Mouse (Mus musculus) lung, embryonic 16.5 days (tissue): ENCODE data around the gene Rbm47. TPM values are rescaled to one million over a fixed set of nuclear protein-coding genes. Genes with fewer than 3 reads are reported as not detected.

Experiments
- ATAC-seq: fragments of 200-750 bp; cut with Nextera tagmentation; 2 replicates; pipeline ENCODE4 v1.8.0; 2017; ENCODE audit warnings: low read depth, mild to moderate bottlenecking, moderate library complexity
- H3K27ac ChIP-seq: fragments of 300-500 bp; sonication (generic); 2 replicates; pipeline ENCODE4 v1.5.1; 2014; ENCODE audit warnings: mild to moderate bottlenecking, control low read depth, low read length
- H3K27me3 ChIP-seq: fragments of 300-500 bp; sonication (generic); 2 replicates; pipeline ENCODE4 v1.6.1; 2014; ENCODE audit warnings: low read depth, low read length, mixed read lengths; ENCODE audit not compliant: control insufficient read depth, insufficient read depth
- H3K36me3 ChIP-seq: fragments of 300-500 bp; sonication (generic); 2 replicates; pipeline ENCODE4 v1.6.1; 2014; ENCODE audit warnings: low read length; ENCODE audit not compliant: control insufficient read depth, insufficient read depth
- H3K4me1 ChIP-seq: fragments of 300-500 bp; sonication (generic); replicated peaks from 2 replicates; pipeline ENCODE4 v1.6.1; 2014; ENCODE audit warnings: low read length, mixed read lengths; ENCODE audit not compliant: control insufficient read depth, insufficient read depth
- H3K4me2 ChIP-seq: fragments of 300-500 bp; sonication (generic); 2 replicates; pipeline ENCODE4 v1.6.1; 2014; ENCODE audit warnings: low read depth, low read length, control low read depth
- H3K4me3 ChIP-seq: fragments of 300-500 bp; sonication (generic); 2 replicates; pipeline ENCODE4 v1.5.1; 2014; ENCODE audit warnings: mild to moderate bottlenecking, low read length, control low read depth
- H3K9ac ChIP-seq: fragments of 300-500 bp; sonication (generic); 2 replicates; pipeline ENCODE4 v1.6.1; 2014; ENCODE audit warnings: low read length, control low read depth
- H3K9me3 ChIP-seq: fragments of 300-500 bp; sonication (generic); 2 replicates; pipeline ENCODE4 v1.6.1; 2016; ENCODE audit warnings: low read length; ENCODE audit not compliant: control insufficient read depth
- WGBS: fragments of 180-500 bp; shearing (Covaris S2); extraction: QIAGEN DNeasy Blood & Tissue Kit; methylation state at CpG from one replicate; pipeline ENCODE4 v1.1.7; 2014; 5-methylcytosine and 5-hydroxymethylcytosine counted together
- polyA plus RNA-seq: library from polyadenylated mRNA; unstranded; fragments of >200 nt; fragmentation: Nextera tagmentation; extraction: Ambion mirVana; gene quantifications from 2 replicates; pipeline ENCODE4 v1.2.1, GENCODE M21; 2015

Gene Rbm47
- polyA plus RNA-seq, 1 experiment from 2014 or later = 39.2 TPM

DNA sequence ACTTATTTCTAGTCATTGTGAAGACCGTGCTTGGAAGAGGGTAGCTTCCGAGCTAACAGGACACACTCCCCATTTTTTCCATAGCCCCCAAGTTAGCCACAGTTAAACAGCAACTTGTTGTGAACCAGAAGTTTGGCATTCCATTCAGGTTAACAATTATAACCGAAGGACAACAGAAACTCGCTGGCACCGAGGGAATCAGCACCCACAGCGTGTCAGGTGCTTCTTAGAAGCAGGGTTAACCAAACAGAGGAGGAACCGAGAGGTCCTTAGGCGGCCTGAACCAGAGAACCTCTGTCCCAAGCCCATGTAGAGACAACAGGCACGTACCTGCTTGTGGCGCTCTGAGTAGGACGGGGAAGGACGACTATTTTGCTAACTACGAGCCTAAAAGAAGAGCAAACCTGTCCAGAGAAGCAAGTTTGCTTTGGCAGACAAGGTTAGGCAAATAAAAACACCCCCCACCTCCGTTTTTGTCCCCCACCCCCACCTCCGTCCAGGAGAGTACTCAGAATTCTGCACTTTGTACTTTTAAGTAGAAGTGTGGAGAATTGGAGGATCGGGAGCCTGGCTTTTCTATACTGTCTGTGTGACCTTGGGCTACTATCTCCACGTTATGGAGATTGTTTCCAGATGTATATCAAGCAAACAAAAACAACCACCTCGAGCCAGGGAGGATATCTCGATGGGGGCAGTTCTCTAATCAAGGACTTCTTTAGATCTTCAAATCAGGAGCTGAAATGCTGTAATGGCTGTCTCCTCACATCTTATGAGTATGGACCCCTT lies 91.3 kb downstream of the Rbm47 start:
- Histone ChIP-seq H3K36me3 (no peaks in the 10 kb centered on the region), H3K27ac (peak overlapping the region; percentile 95), H3K9ac (peak overlapping the region; percentile 41), H3K4me1 (peaks cover 16% of the 10 kb centered on the region), H3K27me3 (no peaks in the 10 kb centered on the region), H3K9me3 (no peaks in the 10 kb centered on the region), H3K4me2 (peak overlapping the region; percentile 39), H3K4me3 (peak overlapping the region; percentile 7; the same call in 1 of the 2 replicates)
- peak; percentile 41; the same call in 1 of the 2 replicates for ATAC-seq
- 42% methylated on average over 19 of the region's 19 CpGs for WGBS

DNA sequence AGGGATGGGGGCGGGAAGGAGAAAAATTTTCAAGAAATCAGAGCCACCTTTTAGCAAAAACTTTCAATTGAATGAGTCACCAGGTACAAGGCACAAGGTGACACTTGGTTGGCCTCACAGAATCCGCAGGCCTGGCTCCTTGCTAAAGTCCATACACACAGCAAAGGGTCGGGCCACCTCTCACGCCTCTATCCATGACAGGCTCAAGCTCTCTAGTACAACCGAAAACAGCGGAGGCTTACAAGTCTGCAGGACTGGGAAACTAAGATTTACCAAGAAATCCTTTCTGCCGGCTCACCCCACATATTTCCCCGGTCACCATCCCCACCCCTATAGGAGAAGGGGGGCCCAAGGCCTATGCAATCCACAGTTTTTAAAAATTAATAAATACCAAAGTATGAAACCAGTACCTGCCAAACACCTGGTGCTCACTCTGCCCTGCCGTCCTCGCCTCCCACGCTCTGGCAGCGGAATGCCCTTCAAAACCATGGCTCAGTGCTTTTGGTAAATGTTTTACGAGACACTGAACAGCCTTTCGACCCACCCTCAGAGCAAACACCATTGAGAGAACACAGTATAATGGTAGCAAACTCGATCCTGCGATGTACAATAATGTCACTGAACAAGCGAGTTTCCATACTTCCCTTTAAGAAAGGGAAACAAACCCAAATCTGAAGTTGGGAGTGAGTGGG lies 92.2 kb downstream of the Rbm47 start:
- Histone ChIP-seq H3K4me3 (peak overlapping the region; percentile 35), H3K36me3 (no peaks in the 10 kb centered on the region), H3K4me2 (peak overlapping the region; percentile 39), H3K9ac (peak overlapping the region; percentile 51), H3K9me3 (no peaks in the 10 kb centered on the region), H3K27me3 (no peaks in the 10 kb centered on the region), H3K27ac (peak overlapping the region; percentile 95), H3K4me1 (peaks cover 20% of the 10 kb centered on the region)
- WGBS = 62% methylated on average over 17 of the region's 17 CpGs
- peak; percentile 68 for ATAC-seq

DNA sequence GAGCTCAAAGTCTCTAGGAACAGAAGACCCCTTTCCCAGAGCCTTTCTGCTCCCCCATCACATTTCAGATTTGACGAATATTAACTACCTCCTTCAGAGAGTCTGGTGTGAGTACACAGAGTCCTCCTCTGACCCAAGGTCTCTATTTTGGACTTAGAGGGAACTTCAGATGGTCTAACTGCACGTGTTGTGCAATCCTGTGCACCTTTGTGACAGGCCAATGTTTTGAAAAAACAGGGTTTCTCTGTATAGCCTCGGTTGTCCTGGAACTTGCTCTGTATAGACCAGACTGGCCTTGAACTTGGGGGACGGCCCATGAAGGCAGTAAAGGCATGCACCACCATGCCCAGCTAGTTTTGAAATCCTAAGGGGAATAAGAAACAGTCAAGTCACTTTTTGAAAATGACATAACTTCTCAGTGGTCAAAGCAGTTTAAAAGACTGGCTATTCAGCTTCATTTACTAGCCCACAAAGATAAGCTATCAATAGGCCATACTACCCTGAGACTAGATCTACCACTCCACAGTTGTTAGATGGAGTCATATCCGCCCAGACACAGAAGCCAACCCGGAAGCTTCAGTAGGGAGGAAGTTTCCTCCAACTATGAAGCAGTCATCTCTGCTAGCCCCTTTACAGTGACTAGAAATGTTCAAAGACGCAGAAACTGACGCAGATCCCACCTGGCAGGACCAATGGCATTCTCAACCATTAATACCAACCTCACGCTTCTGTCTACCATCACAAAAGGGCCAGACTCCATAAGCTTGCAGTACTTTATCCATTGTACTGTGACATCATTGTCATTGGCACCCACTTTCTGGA lies 93.3 kb downstream of the Rbm47 start:
- no peaks in the 10 kb centered on the region for H3K9me3 ChIP-seq
- no peak for ATAC-seq
- H3K4me3 ChIP-seq = peak overlapping the region; percentile 6; the same call in 1 of the 2 replicates
- peak overlapping the region; percentile 18 for H3K4me2 ChIP-seq
- WGBS = 53% methylated on average over 9 of the region's 9 CpGs
- H3K27me3 ChIP-seq = no peaks in the 10 kb centered on the region
- H3K27ac ChIP-seq = peak overlapping the region; percentile 95
- H3K4me1 ChIP-seq = peaks cover 22% of the 10 kb centered on the region
- H3K9ac ChIP-seq = no peak overlapping the region
- no peaks in the 10 kb centered on the region for H3K36me3 ChIP-seq

GRCm38 (mm10) chr5:66078491-66079012 lies 94.4 kb downstream of the Rbm47 start:
- no peak for ATAC-seq
- Histone ChIP-seq H3K4me2 (no peak overlapping the region), H3K27ac (peak overlapping the region; percentile 9; the same call in 1 of the 2 replicates), H3K4me1 (peaks cover 25% of the 10 kb centered on the region), H3K9ac (no peak overlapping the region), H3K4me3 (no peak overlapping the region), H3K27me3 (no peaks in the 10 kb centered on the region), H3K36me3 (no peaks in the 10 kb centered on the region), H3K9me3 (no peaks in the 10 kb centered on the region)
- 89% methylated on average over 7 of the region's 7 CpGs for WGBS

DNA sequence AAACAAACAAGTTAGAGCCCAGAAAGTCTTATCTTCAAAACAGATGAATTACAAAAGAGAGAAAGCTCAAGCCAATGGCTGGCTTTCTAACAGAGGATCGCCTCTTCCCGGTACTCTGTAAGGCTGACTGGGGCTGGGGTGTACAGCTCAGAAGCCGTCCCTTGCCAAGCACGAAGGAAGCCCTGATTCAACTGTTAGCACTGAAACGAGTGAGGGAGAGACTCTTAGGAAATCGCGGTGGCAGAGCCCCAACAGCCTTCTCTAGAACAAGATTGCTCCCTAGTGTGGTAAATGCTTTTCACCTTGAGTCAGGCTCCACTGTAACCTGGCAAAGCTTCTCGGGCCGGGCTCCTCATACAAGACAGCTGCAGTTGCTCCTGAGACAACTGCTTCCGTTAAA lies 95.5 kb downstream of the Rbm47 start:
- H3K9ac ChIP-seq = peak overlapping the region; percentile 46
- H3K4me2 ChIP-seq = peak overlapping the region; percentile 38
- H3K27ac ChIP-seq = peak overlapping the region; percentile 90
- WGBS = 7% methylated on average over 10 of the region's 10 CpGs
- no peaks in the 10 kb centered on the region for H3K36me3 ChIP-seq
- no peak overlapping the region for H3K4me3 ChIP-seq
- no peaks in the 10 kb centered on the region for H3K27me3 ChIP-seq
- peak; percentile 66 for ATAC-seq
- H3K4me1 ChIP-seq = peaks cover 23% of the 10 kb centered on the region
- no peaks in the 10 kb centered on the region for H3K9me3 ChIP-seq

DNA sequence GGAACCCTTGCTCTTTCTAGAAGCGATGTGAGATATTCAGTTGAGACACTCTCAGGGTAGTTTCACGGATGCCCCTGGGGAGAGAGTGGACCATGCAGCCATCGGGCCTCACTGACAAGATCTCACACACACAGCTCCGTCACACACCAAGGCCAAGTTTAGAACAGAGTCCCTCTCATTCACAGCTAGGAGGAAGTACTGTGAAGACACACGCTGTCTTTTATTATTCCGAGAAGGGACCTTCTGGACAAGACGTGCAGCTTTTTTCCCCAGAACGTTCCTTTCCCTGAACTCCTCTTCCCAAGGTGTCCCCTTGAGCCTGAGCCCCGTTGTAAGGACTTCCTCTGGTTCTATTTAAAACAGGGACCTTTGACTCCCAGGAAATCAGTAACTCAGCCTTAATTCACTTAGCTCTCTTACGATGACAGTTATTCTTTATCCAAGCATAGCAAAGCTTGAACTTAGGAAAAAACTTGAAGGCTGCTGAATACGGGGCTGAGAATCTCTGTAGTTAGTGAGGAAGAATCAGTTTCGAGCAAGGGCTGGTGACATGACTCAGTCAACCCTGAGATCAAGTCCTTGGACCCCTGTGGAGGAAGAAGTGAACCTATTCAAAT lies 96.1 kb downstream of the Rbm47 start:
- ATAC-seq = no peak
- H3K4me2 ChIP-seq = peak overlapping the region; percentile 38
- H3K36me3 ChIP-seq = no peaks in the 10 kb centered on the region
- no peaks in the 10 kb centered on the region for H3K9me3 ChIP-seq
- no peaks in the 10 kb centered on the region for H3K27me3 ChIP-seq
- peaks cover 22% of the 10 kb centered on the region for H3K4me1 ChIP-seq
- 36% methylated on average over 12 of the region's 12 CpGs for WGBS
- no peak overlapping the region for H3K4me3 ChIP-seq
- peak overlapping the region; percentile 27; the same call in 1 of the 2 replicates for H3K9ac ChIP-seq
- H3K27ac ChIP-seq = peak overlapping the region; percentile 90

GRCm38 (mm10) chr5:66075906-66076305 lies 97.0 kb downstream of the Rbm47 start:
- 89% methylated on average over 12 of the region's 12 CpGs for WGBS
- ATAC-seq = no peak
- H3K4me3 ChIP-seq = no peak overlapping the region
- no peak overlapping the region; the same call in 1 of the 2 replicates for H3K27ac ChIP-seq
- H3K9me3 ChIP-seq = no peaks in the 10 kb centered on the region
- no peak overlapping the region for H3K4me2 ChIP-seq
- no peaks in the 10 kb centered on the region for H3K36me3 ChIP-seq
- peaks cover 22% of the 10 kb centered on the region for H3K4me1 ChIP-seq
- no peak overlapping the region for H3K9ac ChIP-seq
- no peaks in the 10 kb centered on the region for H3K27me3 ChIP-seq

DNA sequence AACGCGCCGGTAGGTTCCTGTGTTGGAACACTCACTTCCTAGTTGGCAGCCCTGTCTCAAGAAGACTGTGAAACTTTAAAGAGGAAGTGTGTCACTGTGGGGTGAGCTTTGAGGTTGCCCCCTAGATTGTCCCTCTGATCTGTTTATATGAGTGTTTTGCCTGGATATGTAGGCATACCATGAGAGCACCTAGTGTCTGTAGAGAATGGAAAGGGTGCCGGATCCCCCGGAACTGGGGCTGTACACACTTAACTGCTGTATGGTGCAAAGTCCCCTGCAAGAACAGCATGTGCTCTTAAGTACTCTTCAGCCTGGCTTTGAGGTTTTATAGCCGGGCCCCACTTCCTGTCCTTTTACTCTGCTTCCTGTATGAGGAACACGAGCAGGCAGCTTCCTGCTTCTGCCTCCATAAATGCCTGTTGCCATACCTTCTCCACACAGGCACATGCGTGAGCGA lies 97.9 kb downstream of the Rbm47 start:
- Histone ChIP-seq H3K27ac (peak overlapping the region; percentile 61), H3K36me3 (no peaks in the 10 kb centered on the region)
- ATAC-seq = peak; percentile 42

More for the DNA sequence above, 97.9 kb downstream of the Rbm47 start:
- Histone ChIP-seq H3K4me3 (no peak overlapping the region), H3K4me1 (peaks cover 27% of the 10 kb centered on the region), H3K9ac (no peak overlapping the region), H3K4me2 (no peak overlapping the region), H3K27me3 (no peaks in the 10 kb centered on the region), H3K9me3 (no peaks in the 10 kb centered on the region)
- WGBS = 53% methylated on average over 9 of the region's 9 CpGs
